Mouse (Mus musculus) kidney, adult 9 months (tissue): ENCODE data around the gene Tmem203.

Experiments used
- DNase-seq: peaks from one replicate; pipeline ENCODE4 v3.0.0; 2022

Tmem203 gene

DNA sequence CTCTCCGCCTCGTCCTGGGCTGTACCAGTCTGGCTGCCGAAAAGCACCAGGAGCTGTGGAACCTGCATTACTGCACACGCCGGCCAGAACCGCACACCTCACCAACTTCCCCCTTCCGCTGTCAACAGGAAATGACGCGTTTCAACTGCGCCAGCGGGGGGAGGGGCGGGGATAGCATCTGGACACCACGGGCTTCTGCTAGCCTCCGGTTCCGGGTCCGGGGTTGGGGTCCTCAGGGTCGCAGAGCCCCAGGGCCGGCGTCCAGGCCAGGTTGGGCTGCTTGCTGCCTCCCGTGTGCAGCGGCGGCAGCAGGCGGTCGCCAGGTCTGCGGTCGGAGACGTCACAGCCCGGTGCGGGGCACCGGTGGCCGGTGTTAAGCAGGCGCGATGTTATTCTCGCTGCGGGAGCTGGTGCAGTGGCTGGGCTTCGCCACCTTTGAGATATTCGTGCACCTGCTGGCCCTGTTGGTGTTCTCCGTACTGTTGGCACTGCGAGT lies at the start of gene Tmem203:
Tmem203 (plus strand) TSS at position 156 of the 496 bp plus-strand sequence.
- peak; percentile 87 for DNase-seq

DNA sequence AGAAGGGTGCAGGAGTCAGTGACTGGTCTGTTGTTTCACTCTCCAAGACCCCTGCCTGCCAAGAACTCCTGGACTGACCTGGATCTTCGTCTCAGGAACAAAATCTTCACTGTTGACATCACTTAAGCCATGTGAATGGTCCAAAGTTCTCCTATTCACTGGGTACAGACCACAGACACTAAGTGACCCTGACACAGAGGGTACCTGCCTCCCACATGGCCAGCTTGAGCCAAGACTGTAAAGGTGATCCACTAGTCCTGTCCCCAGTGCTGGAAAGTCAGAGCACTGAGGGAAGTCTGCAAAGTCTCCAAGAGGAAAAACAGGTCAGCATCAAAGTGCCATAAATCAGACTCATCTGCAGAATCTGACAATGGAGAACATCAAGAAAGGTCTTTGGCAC lies 47.6 kb upstream of the Tmem203 start:
- peak; percentile 60 for DNase-seq

GRCm38 (mm10) chr2:25210686-25211085 lies 44.6 kb upstream of the Tmem203 start:
- DNase-seq: no peak

GRCm38 (mm10) chr2:25211121-25211670 lies 44.0 kb upstream of the Tmem203 start, which contains the start of gene Nelfb:
Nelfb (minus strand) TSS chr2:25211489.
- DNase-seq: peak; percentile 91

- DNase-seq: no peak
Observed at GRCm38 (mm10) chr2:25213266-25213865, 41.9 kb upstream of the Tmem203 start.

GRCm38 (mm10) chr2:25214444-25214843 lies 40.8 kb upstream of the Tmem203 start, which contains the start of gene Stpg3:
Stpg3 (minus strand) TSS chr2:25214637.
- peak; percentile 84 for DNase-seq

GRCm38 (mm10) chr2:25217666-25218065 lies 37.6 kb upstream of the Tmem203 start:
- peak; percentile 62 for DNase-seq

GRCm38 (mm10) chr2:25218445-25218844 lies 36.8 kb upstream of the Tmem203 start, which contains the start of gene Fam166a:
Fam166a (plus strand) TSS chr2:25218745.
- peak; percentile 4 for DNase-seq

DNA sequence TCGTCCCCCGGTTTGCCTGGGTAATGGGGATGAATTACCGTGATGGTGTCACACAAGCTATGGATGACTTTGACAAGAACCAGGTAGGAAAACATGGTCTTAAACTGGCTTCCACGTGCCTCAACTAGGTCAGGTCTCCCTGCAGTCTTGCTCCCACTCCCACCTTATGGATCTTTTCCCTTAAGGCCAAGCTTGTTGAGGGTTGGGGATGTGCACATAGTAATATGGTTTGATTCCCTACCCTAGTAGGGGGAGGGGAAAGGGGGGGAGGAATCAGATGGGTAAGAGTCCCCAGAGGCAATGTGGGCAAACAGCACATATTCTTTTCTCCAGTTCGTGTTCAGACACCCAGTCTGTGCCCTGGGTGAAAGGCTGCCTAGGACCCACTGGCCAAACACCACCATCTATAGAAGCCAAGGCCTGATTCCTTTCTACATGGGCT lies 33.9 kb upstream of the Tmem203 start:
- peak; percentile 12 for DNase-seq

DNA sequence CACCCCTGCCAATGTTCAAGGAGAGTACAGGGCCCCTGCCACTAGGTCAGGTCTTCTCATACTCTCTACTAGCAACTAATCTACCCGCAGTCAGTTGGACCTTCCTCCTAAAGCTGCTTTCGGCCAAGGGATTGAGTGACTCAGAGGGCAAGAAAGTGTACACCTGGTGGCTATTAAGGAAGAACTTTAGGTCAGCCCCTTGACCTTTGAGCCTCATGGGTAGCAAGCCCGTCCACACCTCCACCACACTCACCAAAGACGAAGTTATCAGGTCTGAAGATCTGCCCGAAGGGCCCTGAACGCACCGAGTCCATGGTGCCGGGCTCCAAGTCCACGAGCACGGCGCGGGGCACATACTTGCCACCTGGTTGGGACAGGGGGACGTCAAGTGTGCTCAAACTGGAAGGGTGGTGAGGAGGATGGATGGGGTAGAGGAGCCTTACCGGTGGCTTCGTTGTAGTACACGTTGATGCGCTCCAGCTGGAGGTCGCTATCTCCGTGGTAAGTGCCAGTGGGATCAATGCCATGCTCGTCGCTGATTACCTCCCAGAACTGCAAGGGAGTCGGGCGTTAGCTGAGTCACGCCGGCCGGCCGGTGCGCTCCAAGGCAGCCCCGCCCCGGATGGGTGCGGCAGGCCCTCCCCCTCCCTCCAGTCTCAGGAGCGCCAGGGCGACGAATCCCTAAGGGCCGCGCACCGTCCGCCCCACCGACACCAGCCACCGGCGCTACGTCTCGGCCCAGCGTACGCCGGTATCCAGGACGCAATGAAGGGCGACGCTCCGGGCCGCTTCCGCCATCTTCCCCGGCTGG lies 31.4 kb upstream of the Tmem203 start:
- DNase-seq: peak; percentile 91

GRCm38 (mm10) chr2:25224492-25224765 lies 30.8 kb upstream of the Tmem203 start, which contains the start of gene Tubb4b:
Tubb4b (minus strand) TSS chr2:25224702.
- no peak for DNase-seq

GRCm38 (mm10) chr2:25224766-25225752 lies 30.2 kb upstream of the Tmem203 start:
- peak; percentile 100 for DNase-seq

GRCm38 (mm10) chr2:25225811-25226379 lies 29.3 kb upstream of the Tmem203 start:
- peak; percentile 37 for DNase-seq

- peak; percentile 28 for DNase-seq
Observed at GRCm38 (mm10) chr2:25226864-25227263, 28.4 kb upstream of the Tmem203 start.

DNA sequence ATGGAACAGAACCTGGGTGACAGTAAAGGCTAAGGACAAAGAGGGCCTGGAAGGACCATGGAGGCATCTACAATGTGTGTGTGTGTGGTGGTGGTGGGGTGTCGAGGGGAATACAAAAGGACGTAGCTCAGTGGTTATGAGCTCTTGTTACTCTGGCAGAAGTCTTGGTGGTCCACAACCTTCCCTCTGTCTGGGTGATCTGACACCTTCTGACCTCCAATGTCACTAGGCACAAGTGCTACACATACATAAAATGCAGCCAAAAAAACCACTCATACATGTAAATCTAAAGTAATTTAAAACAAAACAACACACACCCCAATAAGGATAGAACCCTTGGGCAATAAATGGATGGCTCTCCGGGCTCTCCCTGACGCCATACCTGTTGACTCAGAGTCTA lies 27.8 kb upstream of the Tmem203 start:
- peak; percentile 20 for DNase-seq

- peak; percentile 96 for DNase-seq
Observed at GRCm38 (mm10) chr2:25228431-25228889, 26.8 kb upstream of the Tmem203 start.

DNA sequence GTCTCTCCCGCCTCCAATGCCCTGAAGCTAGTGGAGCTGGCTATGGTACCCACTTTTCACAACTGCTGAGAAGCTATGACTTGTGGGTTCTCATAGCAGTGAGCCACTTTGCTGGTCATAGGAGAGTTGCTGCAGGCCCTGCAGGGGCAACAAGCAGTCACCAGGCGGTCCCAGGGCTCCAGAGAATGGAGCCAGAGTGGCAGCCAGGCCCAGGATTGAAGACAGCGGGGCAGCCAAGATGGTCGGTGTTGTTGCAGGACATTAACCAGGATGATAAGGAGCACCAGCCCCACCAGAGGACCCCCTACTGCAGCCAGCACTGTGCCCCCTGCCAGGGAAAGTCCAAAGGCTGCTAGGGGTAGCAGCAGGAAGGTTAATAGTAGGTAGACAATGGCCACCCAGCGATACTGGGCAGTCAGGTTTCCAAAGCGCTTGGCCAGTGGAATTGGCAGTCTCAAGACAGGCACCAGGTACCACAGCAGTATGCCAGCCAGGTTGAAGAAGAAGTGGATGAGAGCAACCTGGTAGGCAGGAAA lies 26.2 kb upstream of the Tmem203 start:
- no peak for DNase-seq

- DNase-seq: no peak
Observed at GRCm38 (mm10) chr2:25229582-25229981, 25.7 kb upstream of the Tmem203 start.

- no peak for DNase-seq
Observed at GRCm38 (mm10) chr2:25230581-25230980, 24.7 kb upstream of the Tmem203 start.

GRCm38 (mm10) chr2:25231038-25231437 lies 24.2 kb upstream of the Tmem203 start:
- no peak for DNase-seq

GRCm38 (mm10) chr2:25233421-25233820 lies 21.8 kb upstream of the Tmem203 start:
- no peak for DNase-seq

DNA sequence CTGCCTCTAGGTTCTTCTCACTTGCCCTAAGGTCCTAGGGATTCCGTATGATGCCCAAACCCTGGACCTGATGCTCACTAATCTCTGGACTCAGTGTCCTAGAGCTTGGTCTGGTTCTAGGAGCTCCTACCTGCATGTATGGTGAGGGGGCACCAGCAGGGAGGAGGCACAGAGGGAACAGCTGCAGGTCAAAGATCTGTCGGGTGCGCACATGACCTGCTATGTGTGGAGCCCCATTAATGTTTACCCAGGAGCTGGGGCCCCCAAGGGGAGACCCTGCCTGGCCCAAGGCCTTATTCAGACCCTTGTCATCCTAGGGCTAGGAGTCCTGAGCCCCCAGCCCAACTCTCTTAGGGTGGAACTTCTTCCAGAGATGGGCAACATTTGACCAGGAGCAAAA lies 21.2 kb upstream of the Tmem203 start, which contains the start of gene Slc34a3:
Slc34a3 (minus strand) TSS at position 315 of the 400 bp plus-strand sequence.
- DNase-seq: peak; percentile 66
